Mouse (Mus musculus) CH12F3 (cell line): Measurements from ENCODE around the gene Sfmbt1.
"Not testable (repeated sequence)": the region's sequence is repeated elsewhere in the genome, so short reads cannot be mapped to it uniquely, and the experiment has no call there.

Experiments used
- in situ Hi-C: fragments of 300-500 bp; cut with MboI; formaldehyde crosslinking; loops from 2 replicates; pipeline ENCODE4 v1.14.3; 2020; ENCODE audit warnings: low sequenced_read_pairs

Gene Sfmbt1

DNA sequence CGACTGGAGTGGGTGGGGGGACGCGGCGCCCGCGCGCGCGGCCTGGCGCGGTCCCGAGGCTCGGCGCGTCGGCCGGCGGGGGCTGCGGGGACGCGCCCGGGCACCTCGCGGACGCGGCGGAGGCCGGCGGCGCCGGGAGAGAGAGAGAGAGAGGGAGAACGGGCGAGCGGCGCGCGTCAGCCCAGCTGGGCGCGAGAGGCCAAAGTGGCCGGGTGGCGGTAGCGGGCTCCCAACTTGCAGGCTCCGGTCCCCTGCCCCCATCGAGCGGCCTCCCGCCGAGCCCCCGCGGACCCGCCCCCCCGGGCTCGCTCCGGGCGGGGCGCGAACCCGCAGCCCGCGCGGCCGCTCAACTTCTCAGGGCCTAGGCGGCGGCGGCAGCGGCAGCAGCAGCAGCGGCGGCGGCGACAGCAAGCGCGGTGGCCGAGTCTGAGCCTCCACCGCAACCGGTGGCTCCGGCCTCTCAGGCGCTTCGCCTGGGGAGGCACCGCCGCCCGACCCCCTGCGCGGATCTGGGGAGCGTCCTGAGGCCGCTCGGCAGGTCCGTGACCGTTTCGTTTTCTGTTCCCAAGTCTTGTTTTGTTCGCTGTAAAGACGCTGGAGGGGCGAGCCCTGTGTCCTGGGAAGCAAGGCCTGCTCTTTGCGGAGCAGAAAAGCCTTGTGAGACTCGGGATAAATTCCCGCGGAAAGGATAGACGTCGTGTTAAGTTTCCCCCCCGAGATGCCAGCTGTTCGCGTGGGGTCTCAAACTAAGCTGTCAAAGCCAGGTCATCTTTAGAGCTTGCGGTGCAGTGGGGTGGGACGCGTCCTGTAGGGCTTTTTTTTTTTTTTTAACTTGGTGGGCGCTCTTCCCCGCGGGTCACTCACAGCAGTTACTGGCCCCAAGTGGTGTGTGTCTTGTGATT lies 1.7 kb downstream of the Sfmbt1 start:
- in situ Hi-C loops = no loop called here

- in situ Hi-C loops = no loop called here
Measured at GRCm38 (mm10) chr14:30716953-30717285, 2.3 kb downstream of the Sfmbt1 start.

- in situ Hi-C loops = not testable (repeated sequence)
Measured at GRCm38 (mm10) chr14:30718696-30719095, 4.0 kb downstream of the Sfmbt1 start.

- in situ Hi-C loops = no loop called here
Measured at GRCm38 (mm10) chr14:30719514-30719913, 4.9 kb downstream of the Sfmbt1 start.

GRCm38 (mm10) chr14:30721850-30722249 lies 7.2 kb downstream of the Sfmbt1 start:
- in situ Hi-C loops = no loop called here

- in situ Hi-C loops = no loop called here
Measured at GRCm38 (mm10) chr14:30722406-30722805, 7.8 kb downstream of the Sfmbt1 start.

DNA sequence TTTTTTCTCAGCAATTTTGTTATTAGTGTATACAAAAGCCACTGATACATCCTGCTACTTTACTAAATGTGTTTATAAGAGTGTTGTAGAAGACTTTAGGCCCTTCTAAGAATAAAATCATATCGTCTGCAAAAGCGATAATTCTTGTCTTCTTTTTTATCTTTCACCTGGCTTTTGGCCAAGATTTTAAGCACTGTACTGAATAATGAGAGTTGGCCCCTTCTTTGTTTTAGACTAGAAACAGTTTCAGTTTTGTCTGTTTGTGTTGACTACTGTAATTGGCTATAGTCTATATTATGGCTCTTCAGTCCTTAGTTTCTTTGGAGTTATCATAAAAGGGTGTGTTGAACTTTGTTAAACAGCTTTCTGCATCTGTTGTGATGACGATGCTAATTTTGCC lies 17.2 kb downstream of the Sfmbt1 start:
- in situ Hi-C loops = no loop called here

- in situ Hi-C loops = no loop called here
Measured at GRCm38 (mm10) chr14:30734665-30735064, 20.0 kb downstream of the Sfmbt1 start.

- in situ Hi-C loops = no loop called here
Measured at GRCm38 (mm10) chr14:30735810-30736209, 21.2 kb downstream of the Sfmbt1 start.

DNA sequence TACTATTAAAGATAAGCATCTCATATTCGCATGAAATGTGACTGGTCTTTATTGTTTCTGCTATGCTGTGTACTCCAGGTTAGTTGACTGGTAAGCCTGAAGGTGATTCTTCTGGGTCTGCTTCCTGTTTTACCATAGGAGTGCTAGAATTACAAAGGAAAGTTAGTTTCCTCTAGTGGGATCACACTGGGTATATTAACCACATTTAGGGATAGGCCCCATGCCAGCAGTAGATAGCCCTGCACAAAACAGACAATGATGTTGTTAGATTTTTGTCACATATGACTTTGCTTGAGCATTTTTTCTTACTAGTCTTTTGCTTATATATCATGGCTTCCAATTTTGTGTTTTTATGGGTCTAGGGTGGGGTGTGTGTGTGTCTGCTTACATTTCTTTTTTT lies 21.8 kb downstream of the Sfmbt1 start:
- in situ Hi-C loops = no loop called here

DNA sequence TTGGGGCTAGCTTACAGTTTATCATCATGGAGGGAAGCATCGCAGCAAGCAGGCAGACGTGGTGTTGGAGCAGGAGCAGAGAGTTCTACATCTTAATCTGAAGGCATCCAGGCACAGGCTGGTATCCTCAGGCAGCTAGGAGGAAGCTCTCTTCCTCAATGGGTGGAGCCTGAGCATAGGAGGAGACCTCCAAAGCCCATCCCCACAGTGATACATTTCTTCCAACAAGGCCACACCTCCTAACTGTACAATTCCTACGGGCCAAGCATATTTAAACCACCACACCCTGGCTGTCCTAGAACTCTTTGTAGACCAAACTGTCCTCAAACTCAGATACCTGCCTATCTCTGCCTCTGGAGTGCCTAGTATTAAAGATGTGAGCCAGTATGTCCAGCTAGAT lies 29.2 kb downstream of the Sfmbt1 start:
- in situ Hi-C loops = no loop called here

GRCm38 (mm10) chr14:30746160-30746559 lies 31.5 kb downstream of the Sfmbt1 start:
- in situ Hi-C loops = no loop called here

- in situ Hi-C loops = no loop called here
Measured at GRCm38 (mm10) chr14:30757239-30757638, 42.6 kb downstream of the Sfmbt1 start.

- in situ Hi-C loops = loop anchor here (5.0 kb wide), 1 partner anchor 49 kb away; the partner anchor contains the start of gene Sfmbt1
Measured at GRCm38 (mm10) chr14:30761211-30761610, 46.6 kb downstream of the Sfmbt1 start.

GRCm38 (mm10) chr14:30762131-30762903 lies 47.7 kb downstream of the Sfmbt1 start:
- in situ Hi-C loops = loop anchor here (5.0 kb wide), 1 partner anchor 50 kb away; the partner anchor contains the start of gene Sfmbt1

- in situ Hi-C loops = loop anchor here (5.0 kb wide), 1 partner anchor 51 kb away; the partner anchor contains the start of gene Sfmbt1
Measured at GRCm38 (mm10) chr14:30762904-30763568, 48.4 kb downstream of the Sfmbt1 start.

GRCm38 (mm10) chr14:30784614-30785013 lies 70.0 kb downstream of the Sfmbt1 start:
- in situ Hi-C loops = no loop called here

- in situ Hi-C loops = no loop called here
Measured at GRCm38 (mm10) chr14:30789471-30789870, 74.8 kb downstream of the Sfmbt1 start.

GRCm38 (mm10) chr14:30792871-30793270 lies 78.2 kb downstream of the Sfmbt1 start:
- in situ Hi-C loops = no loop called here

GRCm38 (mm10) chr14:30801756-30802155 lies 87.1 kb downstream of the Sfmbt1 start:
- in situ Hi-C loops = no loop called here

DNA sequence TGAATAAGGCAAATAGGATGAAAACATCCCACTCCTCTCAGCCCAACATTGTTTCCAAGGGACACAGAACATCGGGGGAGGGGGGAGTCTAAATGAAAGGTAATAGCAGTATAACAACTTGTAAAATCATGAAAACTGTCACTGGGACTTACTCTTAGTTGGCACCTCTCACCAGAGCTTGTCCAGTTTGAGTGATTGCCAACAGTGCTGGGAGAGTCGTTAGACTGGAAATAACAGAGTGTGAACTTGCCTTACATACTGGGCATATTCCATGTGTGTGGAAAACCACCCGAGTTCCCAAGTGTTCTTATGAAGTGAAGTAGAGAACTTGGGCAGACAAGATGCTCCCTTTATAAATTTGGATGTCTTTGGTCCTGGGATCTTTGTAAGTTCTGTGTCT lies 106.5 kb downstream of the Sfmbt1 start:
- in situ Hi-C loops = no loop called here
